In the genomic region with DNA sequence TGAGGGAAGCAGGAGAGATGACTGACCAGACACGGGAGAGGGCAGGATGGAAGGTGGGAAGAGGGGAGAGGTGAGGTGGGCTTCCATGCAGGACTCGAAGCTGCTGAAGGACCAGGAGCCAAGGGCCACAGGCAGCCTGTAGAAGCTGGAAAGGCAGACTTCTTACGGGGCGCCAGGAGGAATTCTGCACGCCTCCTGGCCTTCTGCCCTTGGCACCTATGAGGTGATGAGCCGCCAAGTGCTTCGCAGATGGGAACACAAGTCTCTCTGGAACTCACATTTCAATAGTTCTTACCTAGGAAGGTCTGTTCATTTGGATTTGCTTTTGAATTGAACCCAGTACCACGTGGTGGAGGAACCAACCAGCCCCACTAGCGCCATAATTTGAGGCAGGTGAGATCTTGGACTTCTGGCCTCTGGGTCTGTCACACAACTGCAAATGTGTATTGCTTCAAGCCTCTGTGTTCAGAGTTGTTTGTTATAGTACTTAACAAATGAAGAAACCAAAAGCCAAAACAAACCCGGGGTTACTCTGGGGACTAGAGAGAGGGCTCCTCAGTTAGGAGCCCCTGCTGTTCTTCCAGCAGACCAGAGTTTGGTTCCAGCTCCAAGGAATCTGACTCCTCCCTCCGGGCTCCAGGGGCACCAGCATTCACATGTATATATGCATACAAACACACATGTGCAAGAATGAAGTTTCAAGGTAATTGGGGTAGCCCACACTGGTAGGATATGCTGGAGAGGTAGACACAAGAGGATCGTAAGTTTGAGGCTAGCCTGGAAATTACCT, we compare ENCODE assay signal across 20 mouse cellular contexts. TPM values are rescaled to one million over a fixed set of nuclear protein-coding genes. Genes with fewer than 3 reads are reported as not detected.
DNase-seq lines count a peak whose midpoint lies in the region; ATAC-seq and TF ChIP-seq lines count a peak whose summit lies in the region.
"Had no signal": no experiment of that assay in that cellular context is flagged by ENCODE, and none has a peak within 500 bp of the region (broad histone marks: within the 10 kb centered on the region; RNA-seq: fewer than 3 reads in every experiment).

No protein-coding gene starts in this region.

- peaks cover 36% of the 10 kb centered on the region for H3K36me3 ChIP-seq in E14TG2a.4 (ENCODE audit: insufficient read depth, low read length)
- no peaks in the 10 kb centered on the region for H3K36me3 ChIP-seq in heart, embryonic 11.5 days (ENCODE audit: control insufficient read depth, insufficient read depth, low read length)
- H3K36me3 ChIP-seq: embryonic facial prominence, embryonic 15.5 days; forebrain, embryonic 10.5 days; heart, embryonic 15.5 days; hindbrain, embryonic 10.5 days; limb, embryonic 13.5 days; stomach, embryonic 15.5 days had no signal

- WGBS in cerebellum, adult 2 months = 33% methylated on average over 12 of the region's 12 CpGs
- 72% methylated on average over 12 of the region's 12 CpGs for WGBS in heart, embryonic 11.5 days (ENCODE audit: insufficient replicate concordance)

- peak; percentile 36; the same call in 1 of the 2 replicates for ATAC-seq in cerebellum, adult (ENCODE audit: insufficient number of reproducible peaks, low FRiP score, low TSS enrichment)
- no peak for ATAC-seq in heart, embryonic 11.5 days (replicated peaks; ENCODE audit: insufficient number of reproducible peaks, low FRiP score, low TSS enrichment)
- ATAC-seq in CD4-positive, CD25-positive, alpha-beta regulatory T cell, adult 4 months = no peak
- ATAC-seq: inflammation-experienced regulatory T-cells, adult 6 months; lung, postnatal 0 days had no signal

- peak overlapping the region; percentile 67 for H3K4me3 ChIP-seq in E14TG2a.4 (replicated peaks; ENCODE audit: low read length)
- H3K4me3 ChIP-seq in cerebellum, adult 2 months (replicated peaks; ENCODE audit: insufficient read depth, low read depth, low read length) = no peak overlapping the region
- no peak overlapping the region for H3K4me3 ChIP-seq in gastrocnemius, adult 2 months
- no peak overlapping the region for H3K4me3 ChIP-seq in heart, embryonic 11.5 days (ENCODE audit: low read depth, low read length)
- H3K4me3 ChIP-seq: embryonic facial prominence, embryonic 15.5 days; forebrain, embryonic 10.5 days; heart, embryonic 15.5 days; hindbrain, embryonic 10.5 days; limb, embryonic 13.5 days; megakaryocyte, embryonic 14.5 days; stomach, embryonic 15.5 days had no signal

- no peak overlapping the region for H3K4me2 ChIP-seq in heart, embryonic 11.5 days
- H3K4me2 ChIP-seq: embryonic facial prominence, embryonic 15.5 days; heart, embryonic 15.5 days; limb, embryonic 13.5 days; stomach, embryonic 15.5 days had no signal

- no peaks in the 10 kb centered on the region for H3K27me3 ChIP-seq in E14TG2a.4 (ENCODE audit: insufficient read depth, low read length)
- no peaks in the 10 kb centered on the region for H3K27me3 ChIP-seq in cerebellum, adult 2 months (ENCODE audit: control insufficient read depth, insufficient read depth, low read length)
- 0 out of 2 replicates have a peak, but pooled peaks cover 3% of the 10 kb centered on the region for H3K27me3 ChIP-seq in heart, embryonic 11.5 days (ENCODE audit: control insufficient read depth, insufficient read depth, low read length)
- H3K27me3 ChIP-seq: embryonic facial prominence, embryonic 15.5 days; heart, embryonic 15.5 days; limb, embryonic 13.5 days; megakaryocyte, embryonic 14.5 days; stomach, embryonic 15.5 days had no signal

- H3K9me3 ChIP-seq in E14TG2a.4 (ENCODE audit: low read length) = no peaks in the 10 kb centered on the region
- no peaks in the 10 kb centered on the region for H3K9me3 ChIP-seq in heart, embryonic 11.5 days (replicated peaks; ENCODE audit: control insufficient read depth, low read length)
- H3K9me3 ChIP-seq: embryonic facial prominence, embryonic 15.5 days; heart, embryonic 15.5 days; stomach, embryonic 15.5 days had no signal

- no peak for DNase-seq in cerebellum, postnatal 4 days (ENCODE audit: low spot score in 2 of 2)
- DNase-seq in cerebellum, adult 2 months = peak; percentile 65 to 73
- DNase-seq in gastrocnemius, adult 2 months = peak; percentile 78
- DNase-seq in natural killer cell, adult 2 months (ENCODE audit: low spot score in 2 of 2) = no peak
- DNase-seq: embryo, embryonic 11 days; heart, adult 18-20 months had no signal

- intact Hi-C loops in gastrocnemius, adult 2 months (cut with DNase I) = no loop called here

- no peak overlapping the region for H3K9ac ChIP-seq in heart, embryonic 11.5 days (ENCODE audit: low read depth, low read length)
- H3K9ac ChIP-seq: embryonic facial prominence, embryonic 15.5 days; heart, embryonic 15.5 days; limb, embryonic 13.5 days; liver, embryonic 14.5 days; stomach, embryonic 15.5 days had no signal

- TF ChIP-seq POLR2A in cerebellum, adult 2 months (IDR thresholded peaks at IDR 0.05; ENCODE audit: borderline replicate concordance, insufficient read depth, low read length) = no peak

- peaks cover 64% of the 10 kb centered on the region for H3K4me1 ChIP-seq in E14TG2a.4 (replicated peaks; ENCODE audit: low read depth, low read length)
- peaks cover 4% of the 10 kb centered on the region; the same call in 1 of the 2 replicates for H3K4me1 ChIP-seq in cerebellum, adult 2 months (ENCODE audit: control insufficient read depth, insufficient read depth, low read length)
- no peaks in the 10 kb centered on the region for H3K4me1 ChIP-seq in heart, embryonic 11.5 days (ENCODE audit: control insufficient read depth, insufficient read depth, low read length)
- H3K4me1 ChIP-seq: embryonic facial prominence, embryonic 15.5 days; forebrain, embryonic 10.5 days; heart, embryonic 15.5 days; hindbrain, embryonic 10.5 days; limb, embryonic 13.5 days; stomach, embryonic 15.5 days had no signal

- no peak overlapping the region for H3K27ac ChIP-seq in cerebellum, adult 2 months (ENCODE audit: insufficient read depth, low read length)
- H3K27ac ChIP-seq in gastrocnemius, adult 2 months = no peak overlapping the region
- no peak overlapping the region for H3K27ac ChIP-seq in heart, embryonic 11.5 days (ENCODE audit: low read depth, low read length)
- H3K27ac ChIP-seq: embryonic facial prominence, embryonic 15.5 days; forebrain, embryonic 10.5 days; heart, embryonic 15.5 days; hindbrain, embryonic 10.5 days; limb, embryonic 13.5 days; liver, embryonic 14.5 days; stomach, embryonic 15.5 days had no signal

- TF ChIP-seq CTCF in E14TG2a.4 (conservative IDR thresholded peaks at IDR 0.05; ENCODE audit: low read length) = no peak
- TF ChIP-seq CTCF in cerebellum, adult 2 months (IDR thresholded peaks at IDR 0.05; ENCODE audit: borderline replicate concordance, insufficient read depth, low read depth, low read length) = no peak
- no peak for TF ChIP-seq CTCF in gastrocnemius, adult 2 months (IDR thresholded peaks at IDR 0.05)

RNA-seq across cellular contexts. Expression of gene Zfp64, which starts 12.9 kb away (rescaled TPM):
- 18.6 and 19.8 TPM in 2 replicates for polyA plus RNA-seq in cerebellum, adult 2 months (2012; rRNA removed)
- 1 to 10 TPM; 7.6 to 8.4 TPM for total RNA-seq in gastrocnemius, adult 2 months (2021)
- polyA plus RNA-seq in heart, embryonic 11.5 days (2014; fragmentation: Nextera tagmentation; extraction: Ambion mirVana) = 19.2 and 23.2 TPM in 2 replicates
- 10 to 100 TPM; 26.5 to 40.1 TPM for polyA plus RNA-seq in CD4-positive, CD25-positive, alpha-beta regulatory T cell, adult 4 months (2017; shearing (Covaris generic))

Comparison
In these comparisons a context has a peak if more than half of its experiments do, and no peak if none do; other contexts are left out.
1. DNase-seq: peak in cerebellum, adult 2 months (2 of 2) and gastrocnemius, adult 2 months (single experiment); none in cerebellum, postnatal 4 days (0 of 2) and natural killer cell, adult 2 months (0 of 2).